Mouse (Mus musculus) spleen, adult 2 months (tissue): ENCODE measurements around the gene Ces2f. TPM values are rescaled to one million over a fixed set of nuclear protein-coding genes. Genes with fewer than 3 reads are reported as not detected.
"Not testable (repeated sequence)": the region's sequence is repeated elsewhere in the genome, so short reads cannot be mapped to it uniquely, and the experiment has no call there.

Experiments
- DNase-seq, 2 experiments: peaks; one replicate each; pipeline versions ENCODE4 v3.0.0 to v3.0.0-alpha.2; 2012 to 2021; ENCODE audit warnings: low spot score in 2 of 2, low read depth in 1 of 2
- H3K27ac ChIP-seq: fragments of 200-500 bp; 2 replicates; pipeline ENCODE4 v1.5.1; 2012; ENCODE audit warnings: low read length, inconsistent platforms; ENCODE audit not compliant: insufficient read depth
- H3K27me3 ChIP-seq: fragments of 200-500 bp; 2 replicates; pipeline ENCODE4 v1.6.1; 2012; ENCODE audit warnings: mild to moderate bottlenecking, moderate library complexity, low read length, inconsistent platforms; ENCODE audit not compliant: control insufficient read depth, insufficient read depth
- H3K36me3 ChIP-seq: fragments of 200-500 bp; 2 replicates; pipeline ENCODE4 v1.6.1; 2012; ENCODE audit warnings: mild to moderate bottlenecking, low read length, inconsistent platforms; ENCODE audit not compliant: control insufficient read depth, insufficient read depth
- H3K4me1 ChIP-seq: fragments of 200-500 bp; 2 replicates; pipeline ENCODE4 v1.6.1; 2011; ENCODE audit warnings: inconsistent platforms; ENCODE audit not compliant: control insufficient read depth, insufficient read depth, insufficient read length
- H3K4me3 ChIP-seq: fragments of 200-500 bp; 2 replicates; pipeline ENCODE4 v1.5.1; 2011; ENCODE audit warnings: mild to moderate bottlenecking, inconsistent platforms; ENCODE audit not compliant: insufficient read depth, insufficient read length; ENCODE audit errors: extremely low read depth
- CTCF ChIP-seq: fragments of 200-500 bp; IDR thresholded peaks from 2 replicates; pipeline ENCODE4 v1.5.1; 2011; ENCODE audit warnings: mild to moderate bottlenecking, inconsistent platforms; ENCODE audit not compliant: insufficient read depth, insufficient read length, insufficient replicate concordance; ENCODE audit errors: extremely low read depth
- POLR2A ChIP-seq: fragments of 200-500 bp; IDR thresholded peaks from 2 replicates; pipeline ENCODE4 v1.6.1; 2011; ENCODE audit warnings: low read depth, low read length, inconsistent platforms
- WGBS: fragments of 180-500 bp; shearing (Covaris S2); methylation state at CpG from one replicate; pipeline ENCODE4 v1.1.7; 2018; 5-methylcytosine and 5-hydroxymethylcytosine counted together
- polyA plus RNA-seq: library from polyadenylated mRNA; depleted of rRNA; stranded (reverse); fragments of >200 nt; gene quantifications from 2 replicates; pipeline ENCODE4 v1.2.3, GENCODE M21; 2012; rRNA removed

The Ces2f gene
- polyA plus RNA-seq, result not detected in 2 replicates

DNA sequence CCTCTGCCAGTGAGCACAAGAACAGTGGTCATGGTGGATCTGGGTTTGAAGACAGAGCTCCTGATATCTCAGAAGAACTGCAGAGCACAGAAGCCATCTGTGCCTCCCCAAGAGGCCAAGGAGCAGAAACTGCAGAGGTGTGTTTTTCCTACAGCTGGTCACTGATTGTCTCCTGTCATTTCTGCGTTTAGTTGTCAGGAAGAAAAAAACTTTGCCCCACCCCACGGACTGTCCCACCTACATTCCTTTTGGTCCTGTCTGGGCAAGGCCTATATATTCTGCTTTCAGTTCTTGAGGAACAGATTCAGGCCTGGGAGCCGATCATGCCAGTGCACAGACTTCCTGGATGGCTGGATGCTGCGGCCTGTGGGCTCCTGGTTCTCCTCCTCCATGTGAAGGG, at the start of gene Ces2f:
Gene Ces2f, plus strand, starts transcription at position 301 of the 400 bp plus-strand sequence.
- no peak for TF ChIP-seq CTCF
- Histone ChIP-seq H3K27ac (no peak within 1 kb of the TSS), H3K4me1 (no peaks in the 10 kb centered on the region), H3K27me3 (no peaks in the 10 kb centered on the region), H3K36me3 (no peaks in the 10 kb centered on the region), H3K4me3 (no peak within 1 kb of the TSS)
- DNase-seq, result no peak
- WGBS, result 76% methylated on average over 4 of the region's 4 CpGs

DNA sequence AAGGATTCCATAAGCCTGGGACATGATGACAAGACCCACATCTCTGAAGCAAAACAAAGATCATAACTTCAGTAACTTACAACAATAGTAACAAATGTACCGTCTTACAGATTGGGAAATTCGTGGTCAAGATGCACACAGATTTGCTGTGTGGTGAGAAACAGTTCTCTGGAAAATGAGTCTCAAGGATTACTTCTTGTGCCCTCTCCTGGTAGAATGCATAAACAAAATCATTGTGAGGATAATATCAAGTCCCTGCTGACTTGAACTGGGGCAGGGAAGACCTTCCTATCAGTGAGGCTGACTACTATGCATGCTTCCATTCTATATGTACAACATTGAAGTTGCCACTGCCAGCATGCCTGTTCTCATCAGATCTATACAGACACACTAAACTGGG, 45.4 kb upstream of the Ces2f start:
- 38% methylated on average over 2 of the region's 2 CpGs for WGBS
- TF ChIP-seq CTCF, result no peak
- no peaks in the 10 kb centered on the region for H3K4me1 ChIP-seq
- no peaks in the 10 kb centered on the region for H3K27me3 ChIP-seq
- DNase-seq, result no peak
- no peak overlapping the region for H3K27ac ChIP-seq
- H3K4me3 ChIP-seq, result no peak overlapping the region
- no peaks in the 10 kb centered on the region for H3K36me3 ChIP-seq

DNA sequence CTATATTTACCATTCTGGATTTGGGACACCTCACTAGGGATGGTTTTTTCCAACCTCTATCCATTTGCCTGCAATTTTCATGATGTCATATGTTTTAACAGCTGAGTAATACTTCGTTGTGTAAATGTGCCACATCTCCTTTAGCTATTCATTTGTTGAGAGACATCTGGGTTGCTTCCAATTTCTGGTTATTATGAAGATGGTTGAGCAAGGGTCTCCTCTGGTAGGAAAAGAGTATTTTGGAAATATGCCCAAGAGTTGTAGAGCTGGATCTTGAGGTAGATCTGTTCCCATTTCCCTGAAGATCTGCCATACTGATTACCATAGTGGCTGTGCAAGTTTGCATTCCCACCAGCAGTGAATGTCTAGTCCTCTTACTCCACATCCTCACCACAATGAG, 40.0 kb upstream of the Ces2f start:
- DNase-seq, result no peak
- 50% methylated on average over 1 of the region's 1 CpGs for WGBS
- TF ChIP-seq CTCF (no peak), POLR2A (no peak)
- H3K4me3 ChIP-seq, result no peak overlapping the region
- no peaks in the 10 kb centered on the region for H3K36me3 ChIP-seq
- no peaks in the 10 kb centered on the region for H3K4me1 ChIP-seq
- H3K27ac ChIP-seq, result no peak overlapping the region
- H3K27me3 ChIP-seq, result no peaks in the 10 kb centered on the region

- H3K27ac ChIP-seq, H3K4me1 ChIP-seq, DNase-seq, H3K36me3 ChIP-seq, H3K4me3 ChIP-seq, H3K27me3 ChIP-seq: not testable (repeated sequence)
- WGBS, result 92% methylated on average over 1 of the region's 1 CpGs
These were observed 38.1 kb upstream of the Ces2f start for GRCm38 (mm10) chr8:104909021-104909420.

- H3K4me3 ChIP-seq, H3K27ac ChIP-seq, H3K36me3 ChIP-seq, H3K27me3 ChIP-seq, H3K4me1 ChIP-seq, DNase-seq: not testable (repeated sequence)
- WGBS, result 95% methylated on average over 10 of the region's 10 CpGs
These were observed 37.5 kb upstream of the Ces2f start for GRCm38 (mm10) chr8:104909651-104910050.

GRCm38 (mm10) chr8:104925972-104926596, 21.1 kb upstream of the Ces2f start, which contains the start of gene Ces2e:
TSS of gene Ces2e (plus strand) at chr8:104926260.
- 58% methylated on average over 5 of the region's 5 CpGs for WGBS

DNA sequence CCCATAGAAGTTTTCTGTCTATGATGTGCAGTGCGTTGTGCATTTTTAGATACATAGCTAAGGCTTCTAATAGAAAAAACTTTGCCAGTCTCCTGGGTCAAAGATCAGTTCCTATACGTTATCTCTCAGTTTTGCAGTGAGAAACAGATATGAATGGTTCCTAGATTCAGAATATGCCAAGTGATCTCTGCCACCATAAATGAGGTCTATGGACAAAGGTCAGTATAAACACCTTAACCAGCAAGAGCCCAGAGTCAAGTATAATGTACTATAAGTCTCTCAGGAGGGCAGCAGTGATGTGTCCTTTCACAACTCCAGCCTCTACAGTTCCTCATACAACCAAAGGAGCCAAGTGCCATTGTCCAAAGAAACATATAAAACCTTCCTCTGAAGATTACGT, 19.9 kb upstream of the Ces2f start:
- H3K27ac ChIP-seq, result no peak overlapping the region
- no peak for DNase-seq
- no peaks in the 10 kb centered on the region for H3K4me1 ChIP-seq
- no peaks in the 10 kb centered on the region for H3K36me3 ChIP-seq
- 86% methylated on average over 3 of the region's 3 CpGs for WGBS
- no peak overlapping the region for H3K4me3 ChIP-seq
- H3K27me3 ChIP-seq, result no peaks in the 10 kb centered on the region
- TF ChIP-seq POLR2A (no peak), CTCF (no peak)

More at GRCm38 (mm10) chr8:104925972-104926596, 21.1 kb upstream of the Ces2f start, which contains the start of gene Ces2e:
- H3K36me3 ChIP-seq, result no peaks in the 10 kb centered on the region
- no peak for DNase-seq
- H3K4me3 ChIP-seq, result no peak within 1 kb of the TSS
- no peaks in the 10 kb centered on the region for H3K4me1 ChIP-seq
- H3K27me3 ChIP-seq, result no peaks in the 10 kb centered on the region
- TF ChIP-seq CTCF, result no peak
- no peak for TF ChIP-seq POLR2A
- H3K27ac ChIP-seq, result no peak within 1 kb of the TSS
